Mouse (Mus musculus): Measurements from ENCODE around the gene Bpifa2. TPM values are rescaled to one million over a fixed set of nuclear protein-coding genes. Genes with fewer than 3 reads are reported as not detected.
A peak's percentile ranks its signal among the peaks of the same experiment; 100 is the strongest.
"Not testable (repeated sequence)": the region's sequence is repeated elsewhere in the genome, so short reads cannot be mapped to it uniquely, and the experiment has no call there.

Gene Bpifa2
- under 1 TPM; 0.49 to 0.55 TPM for total RNA-seq (2021)
- polyA plus RNA-seq (2012; rRNA removed): not detected in 2 replicates
- long read RNA-seq: 0 reads

DNA sequence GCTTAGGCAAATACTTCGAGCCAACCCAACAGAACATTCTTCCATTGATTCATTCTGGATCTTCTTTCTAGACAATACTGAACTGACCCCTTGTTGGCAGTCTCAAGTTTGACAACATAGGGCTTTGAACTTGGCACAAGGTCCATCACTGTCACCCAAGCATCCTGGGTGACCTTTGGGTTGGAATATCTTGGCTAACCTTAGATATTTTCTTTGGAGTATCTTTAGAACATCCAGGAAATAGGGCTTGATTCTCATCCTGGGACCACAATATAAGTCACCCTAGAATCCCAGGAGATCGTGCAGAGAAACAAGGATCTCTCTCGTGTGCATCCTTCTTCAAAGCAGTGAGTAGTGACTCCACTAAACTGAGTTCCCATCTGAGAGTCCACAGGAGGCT lies at the start of gene Bpifa2:
Gene Bpifa2, plus strand, starts transcription at position 301 of the 400 bp plus-strand sequence.
- DNase-seq: no peak

DNA sequence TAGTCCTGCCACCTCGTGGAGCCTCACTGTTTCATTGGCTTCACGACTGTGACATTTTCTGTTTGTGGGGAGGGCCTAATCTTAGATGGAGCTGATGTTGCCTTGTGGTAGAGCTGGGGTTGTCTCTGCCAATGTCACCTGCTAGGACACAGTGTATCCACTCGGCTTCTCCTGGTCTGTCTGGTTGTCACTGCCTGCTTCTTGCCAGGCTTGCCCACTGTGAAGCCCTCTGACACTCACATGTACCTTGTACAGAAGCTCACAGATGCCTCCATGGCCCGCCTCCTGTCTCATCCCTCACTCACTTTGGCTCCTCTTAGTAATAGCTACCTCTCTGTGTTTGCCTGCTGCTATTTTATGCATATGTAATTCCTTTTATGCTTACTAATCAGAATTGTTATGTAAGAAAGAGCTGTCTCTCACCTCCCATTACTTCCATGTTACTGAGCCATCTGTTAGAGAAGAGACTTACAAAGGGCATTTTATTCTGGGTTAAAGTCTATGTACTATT lies 45.2 kb upstream of the Bpifa2 start:
- DNase-seq: no peak

DNA sequence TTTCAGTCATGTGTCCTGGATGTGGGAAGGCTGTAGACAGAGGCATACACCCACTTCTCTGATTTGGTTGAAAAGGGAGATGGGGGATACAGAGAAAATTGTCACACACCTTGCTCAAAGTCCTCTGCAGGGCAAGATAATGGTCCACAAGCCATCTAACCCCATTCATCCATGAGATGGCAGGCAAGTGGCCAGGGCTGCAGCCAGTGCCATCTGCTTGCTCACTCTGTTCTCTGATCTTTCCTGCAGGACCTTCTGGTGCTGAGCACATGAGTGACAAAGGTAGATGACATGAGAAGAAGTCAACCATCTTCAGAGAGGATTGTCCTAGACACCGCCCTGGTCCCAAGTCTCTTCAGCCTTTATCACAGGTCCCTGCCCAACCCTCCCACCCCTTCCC lies 44.7 kb upstream of the Bpifa2 start:
- no peak for DNase-seq

DNA sequence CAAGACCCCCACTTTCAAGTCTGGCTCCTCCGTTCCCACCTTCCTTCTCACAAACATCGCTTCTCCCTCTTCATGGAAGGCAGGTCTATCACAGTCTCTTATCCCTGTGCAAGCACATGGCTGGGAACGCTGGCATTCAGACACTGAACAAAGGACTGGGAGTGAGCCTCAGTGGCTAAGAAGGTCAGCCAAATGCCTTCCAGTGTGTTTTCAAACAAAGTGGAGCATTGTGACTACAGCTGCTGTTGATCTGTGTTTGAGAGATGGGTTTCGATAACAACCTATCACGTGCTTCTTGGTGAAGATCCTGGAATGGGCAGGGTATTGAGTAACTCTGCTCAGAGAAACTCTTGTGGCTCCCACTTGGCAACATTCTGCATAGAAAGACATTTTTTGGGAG lies 37.8 kb upstream of the Bpifa2 start:
- no peak for DNase-seq

DNA sequence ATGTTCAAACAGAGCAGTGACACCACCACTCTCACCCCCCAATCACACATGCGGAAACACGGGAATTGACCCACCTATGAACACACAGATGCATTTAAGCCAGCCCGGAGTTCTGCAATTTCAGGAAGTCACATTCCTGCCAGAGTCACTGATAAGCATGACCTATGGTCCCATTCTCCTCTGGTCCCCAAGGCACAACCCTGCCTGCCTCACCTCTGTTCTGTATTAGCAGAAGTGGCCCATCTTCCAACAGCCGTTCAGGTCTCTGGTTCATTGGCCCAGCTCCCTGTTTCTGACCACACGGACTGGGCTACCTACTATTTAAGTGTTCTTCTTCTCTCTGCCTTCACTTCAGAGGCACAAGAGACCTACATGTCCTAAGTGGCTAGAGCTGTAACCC lies 33.5 kb upstream of the Bpifa2 start, which contains the start of gene Bpifa6:
Gene Bpifa6, plus strand, starts transcription at position 364 of the 400 bp plus-strand sequence.
- DNase-seq: no peak

DNA sequence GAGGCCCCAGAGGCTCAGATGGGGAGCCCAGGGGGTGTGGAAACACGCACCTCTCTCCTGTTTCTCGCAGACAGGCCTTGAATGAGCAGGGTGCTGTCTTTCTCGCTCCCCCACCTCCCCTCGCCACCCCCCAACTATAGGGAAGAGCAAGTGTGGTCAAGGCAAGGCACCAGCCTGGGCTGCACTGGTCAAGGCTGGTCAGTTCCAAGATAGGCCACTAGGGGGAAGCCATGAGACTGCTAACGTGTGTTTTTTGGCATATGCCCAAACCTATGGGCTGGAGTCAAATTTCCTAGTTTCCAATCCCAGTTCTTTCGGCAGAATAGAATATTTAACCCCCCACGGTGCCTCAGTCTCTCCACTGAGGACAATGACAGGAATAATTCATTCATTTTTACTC lies 12.3 kb upstream of the Bpifa2 start:
- DNase-seq: peak; percentile 79

DNA sequence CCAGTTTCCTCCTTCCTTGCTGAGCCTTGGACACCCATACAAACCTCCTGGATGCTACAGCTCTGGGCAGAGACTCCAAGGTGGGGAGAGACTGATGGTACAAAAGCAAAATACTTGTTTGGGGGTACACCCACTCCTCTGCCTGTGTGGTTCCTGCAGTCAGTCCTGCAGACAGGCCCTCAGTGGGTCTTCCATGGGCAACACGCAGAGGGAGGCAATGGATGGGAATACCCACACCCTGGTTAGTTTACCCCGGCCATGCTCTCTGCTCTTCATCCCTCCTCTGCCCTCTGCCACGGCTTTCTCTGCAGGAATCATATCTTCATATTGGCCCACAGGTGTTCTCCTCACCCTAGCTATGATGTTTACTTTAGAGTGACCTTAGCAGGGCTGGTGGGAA lies 7.6 kb upstream of the Bpifa2 start:
- no peak for DNase-seq

DNA sequence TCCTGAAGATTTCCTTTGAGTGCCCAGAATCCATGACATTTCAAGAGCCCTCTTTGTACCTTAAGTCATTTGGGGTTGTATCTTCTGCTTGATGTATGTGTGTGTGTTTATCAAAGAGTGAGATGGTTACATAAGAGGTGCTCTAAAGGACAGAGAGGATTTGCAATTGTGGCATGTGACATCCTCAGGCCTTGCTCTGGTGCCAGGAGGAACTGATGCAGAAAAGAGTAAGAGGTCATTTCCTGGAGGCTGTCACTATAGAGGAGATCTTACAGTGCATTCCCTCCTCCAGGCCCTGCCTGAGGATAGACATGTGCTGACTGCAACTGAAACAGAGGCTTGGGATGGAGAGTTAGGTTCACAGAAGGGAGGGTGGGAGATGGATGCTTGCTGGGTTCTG lies 7.0 kb upstream of the Bpifa2 start:
- no peak for DNase-seq

DNA sequence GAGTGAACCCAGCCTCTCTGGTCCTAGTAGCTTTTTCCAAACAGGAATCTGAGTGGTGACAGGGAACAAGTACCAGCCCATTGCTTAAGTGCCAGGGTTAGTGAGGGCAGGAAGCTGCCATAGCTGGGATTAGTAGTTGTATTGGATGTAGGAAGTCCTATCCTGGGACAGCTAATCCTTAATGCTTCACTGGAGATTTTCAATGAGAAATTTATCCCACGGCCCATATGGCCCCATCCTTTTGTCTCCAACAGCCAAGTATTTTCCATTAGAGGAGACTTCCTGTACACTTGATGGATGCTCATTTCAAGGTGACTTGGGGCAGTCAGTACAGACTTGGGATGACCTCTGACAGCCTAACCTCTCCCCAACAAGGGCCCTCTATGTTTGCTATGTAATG lies 3.6 kb upstream of the Bpifa2 start:
- DNase-seq: no peak

DNA sequence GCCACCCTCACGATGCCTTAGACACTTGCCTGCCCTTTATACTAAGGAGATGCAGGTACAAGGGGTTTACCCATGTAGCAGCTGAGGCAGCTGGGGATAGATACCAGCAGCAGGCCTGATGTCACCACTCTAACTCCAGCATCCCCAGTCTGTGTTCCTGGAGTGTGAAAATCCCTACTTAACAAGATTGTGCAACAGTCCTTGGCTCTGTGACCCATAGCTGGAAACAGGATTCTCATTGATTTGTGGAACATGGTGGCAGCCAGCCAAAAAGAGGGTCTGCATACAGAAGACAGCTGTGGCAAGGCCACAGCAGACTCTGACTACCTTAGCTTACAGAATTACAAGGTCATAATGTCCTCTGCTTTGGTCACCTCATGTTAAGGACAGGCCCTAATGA lies 3.0 kb upstream of the Bpifa2 start:
- peak; percentile 15 for DNase-seq

DNA sequence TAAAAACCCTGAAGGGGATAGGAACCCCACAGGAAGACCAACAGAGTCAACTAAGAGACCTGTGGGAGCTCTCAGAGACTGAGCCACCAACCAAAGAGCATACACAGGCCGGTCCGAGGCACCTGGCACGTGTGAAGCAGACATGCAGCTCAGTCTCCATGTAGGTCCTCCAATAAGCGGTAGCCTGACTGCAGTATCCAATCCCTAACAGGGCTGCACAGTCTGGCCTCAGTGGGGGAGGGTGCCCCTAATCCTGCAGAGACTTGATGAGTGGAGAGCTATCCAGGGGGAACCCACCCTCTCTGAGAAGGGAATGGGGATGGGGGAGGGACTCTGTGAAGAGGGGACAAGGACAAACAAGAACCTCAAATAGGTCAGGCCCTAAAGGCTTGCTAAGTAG lies 2.3 kb upstream of the Bpifa2 start:
- no peak for DNase-seq

DNA sequence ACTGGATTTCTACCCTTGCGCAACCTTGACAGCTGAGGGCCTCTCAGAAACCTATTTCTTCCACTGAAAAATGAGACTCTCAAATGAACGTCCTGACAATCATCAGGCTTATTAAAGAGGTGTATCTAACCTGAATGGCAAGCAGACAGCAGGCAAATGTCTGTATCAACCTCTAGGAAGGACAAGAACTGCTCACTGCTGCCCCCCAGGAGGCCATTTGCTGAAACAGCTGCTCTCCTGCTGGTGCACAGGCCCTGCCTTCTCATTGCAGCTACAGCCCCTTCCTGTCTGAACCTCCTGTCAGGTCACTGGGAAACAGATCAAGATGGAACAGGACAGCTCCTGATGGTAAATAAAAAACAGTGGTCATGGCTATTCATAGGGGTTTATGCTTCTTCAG lies 1.7 kb upstream of the Bpifa2 start:
- DNase-seq: no peak

DNA sequence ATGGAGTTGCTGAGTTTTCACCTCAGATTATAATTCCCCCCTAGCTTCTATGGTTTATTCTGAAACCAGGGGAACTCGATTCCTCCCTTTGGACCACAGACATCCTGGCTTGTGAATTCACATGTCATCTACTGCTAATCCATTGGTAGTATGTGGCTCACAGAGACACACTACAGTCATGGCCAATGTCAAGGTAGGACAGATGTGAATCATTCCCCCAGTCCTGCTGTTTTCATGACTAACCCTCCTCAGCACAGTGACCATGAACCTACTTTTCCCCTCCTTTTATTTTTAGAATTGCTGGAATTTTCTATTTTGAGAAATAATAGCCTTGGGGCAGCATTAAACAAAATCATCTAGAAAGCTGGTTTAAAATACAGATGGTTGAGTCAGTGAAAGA lies 684 bp upstream of the Bpifa2 start:
- peak; percentile 62 for DNase-seq

DNA sequence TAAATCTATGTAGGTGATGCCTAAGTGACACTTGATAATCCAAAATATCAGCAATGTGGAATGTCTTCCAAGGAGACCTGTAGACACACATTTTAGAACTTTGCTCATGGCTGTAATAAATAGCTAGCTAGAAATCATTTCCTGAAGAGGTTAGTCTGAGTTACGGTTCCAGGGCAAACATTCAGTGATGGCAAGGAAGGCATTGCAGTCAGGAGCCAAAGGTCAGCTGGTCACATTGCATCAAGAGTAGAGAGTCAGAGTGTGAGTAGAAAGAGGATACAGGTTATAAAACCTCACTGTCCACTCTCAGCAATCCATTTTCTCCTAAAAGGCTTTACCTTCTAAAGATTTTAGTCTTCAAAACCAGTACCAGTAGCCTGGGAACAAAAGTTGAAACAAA lies 9.9 kb downstream of the Bpifa2 start:
- DNase-seq: no peak

DNA sequence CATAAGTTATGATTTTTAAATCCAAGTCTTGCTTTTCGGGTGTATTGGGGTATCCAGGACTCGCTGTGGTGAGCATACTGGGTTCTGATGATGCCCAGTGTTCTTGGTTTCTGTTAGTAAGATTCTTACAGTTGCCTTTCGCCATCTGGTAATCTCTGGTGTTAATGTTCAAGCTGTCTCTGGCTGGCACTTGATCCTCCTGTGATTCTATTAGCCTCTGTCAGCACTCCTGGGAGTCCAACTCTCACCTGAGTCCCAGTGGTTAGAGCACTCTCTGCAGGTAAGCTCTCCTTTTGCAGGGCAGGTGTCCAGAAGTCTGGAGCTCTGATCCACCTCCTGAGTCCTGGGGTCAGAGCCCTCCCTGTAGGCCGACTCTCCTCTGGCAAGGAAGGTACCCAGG lies 16.6 kb downstream of the Bpifa2 start:
- DNase-seq: not testable (repeated sequence)

DNA sequence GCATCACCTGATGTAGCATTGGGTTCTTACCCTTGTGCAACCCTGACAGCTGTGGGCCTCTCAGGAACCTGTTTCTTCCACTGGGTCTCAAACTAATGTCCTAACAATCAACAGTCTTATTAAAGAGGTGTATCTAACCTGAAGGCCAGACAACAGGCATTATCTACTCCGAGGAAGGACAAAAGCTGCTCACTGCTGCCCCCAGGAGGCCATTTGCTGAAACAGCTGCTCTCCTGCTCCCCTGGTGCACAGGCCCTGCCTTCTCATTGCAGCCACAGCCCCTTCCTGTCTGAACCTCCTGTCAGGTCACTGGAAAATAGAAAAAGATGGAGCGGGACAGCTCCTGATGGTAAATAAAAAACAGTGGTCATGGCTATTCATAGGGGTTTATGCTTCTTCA lies 30.9 kb downstream of the Bpifa2 start:
- peak; percentile 57 for DNase-seq

DNA sequence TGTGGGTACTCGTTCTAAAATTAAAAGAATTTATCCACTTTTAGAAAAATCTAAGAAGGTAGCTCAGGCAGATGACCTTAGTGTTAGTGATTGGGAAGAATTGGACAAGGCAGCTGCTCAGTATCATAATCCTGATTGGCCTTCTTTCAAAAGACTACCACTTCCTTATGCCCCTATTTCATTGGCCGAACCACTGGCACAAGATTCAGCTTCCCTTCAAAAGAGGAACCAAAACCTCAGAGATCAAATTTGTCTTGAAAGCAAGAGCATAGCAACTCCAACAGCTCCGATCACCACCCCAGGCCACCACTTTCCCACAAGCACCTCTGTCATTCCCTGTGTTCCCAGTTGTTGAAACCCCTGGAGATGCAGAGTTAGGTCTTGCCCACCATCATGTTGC lies 36.7 kb downstream of the Bpifa2 start:
- DNase-seq: no peak

DNA sequence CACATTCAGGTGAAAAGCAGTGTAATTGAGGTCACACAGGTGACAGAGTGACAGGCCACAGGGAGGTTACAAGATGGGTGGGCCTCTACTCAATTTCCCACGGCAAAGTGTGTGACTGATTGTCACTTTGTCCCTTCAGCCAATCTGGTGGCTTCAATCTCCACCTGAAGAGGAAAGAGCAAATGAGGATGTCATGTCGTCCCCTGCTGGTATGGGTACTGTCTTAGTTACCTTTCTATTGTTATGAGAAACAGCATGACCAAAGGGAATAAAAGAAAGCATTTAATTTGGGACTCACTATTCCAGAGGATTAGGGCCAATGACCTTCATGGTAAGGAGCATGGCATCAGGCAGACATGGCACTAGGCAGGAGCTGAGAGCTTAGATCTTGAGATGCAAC lies 50.6 kb downstream of the Bpifa2 start:
- DNase-seq: no peak

Other genes with a start within 250 kb of the Bpifa2 start
- gene Efcab8, start 228.3 kb upstream of the Bpifa2 start, total RNA-seq (2021): under 1 TPM in 1 of 2 experiments, not detected in 1; 0.20 TPM
- 0.46 and 1.6 TPM in 2 replicates for gene Efcab8, start 228.3 kb upstream of the Bpifa2 start, polyA plus RNA-seq (2012; rRNA removed)
- gene Sun5, start 137.2 kb upstream of the Bpifa2 start, total RNA-seq (2021): not detected
- not detected in 2 replicates for gene Sun5, start 137.2 kb upstream of the Bpifa2 start, polyA plus RNA-seq (2012; rRNA removed)
- gene Bpifb2, start 133.2 kb upstream of the Bpifa2 start, total RNA-seq (2021): under 1 TPM in 1 of 2 experiments, not detected in 1; 0.17 TPM
- gene Bpifb2, start 133.2 kb upstream of the Bpifa2 start, polyA plus RNA-seq (2012; rRNA removed): not detected in 2 replicates
- 1 to 10 TPM in 1 of 2 experiments, under 1 TPM in 1; 0.55 to 6.3 TPM for gene Bpifb6, start 107.9 kb upstream of the Bpifa2 start, total RNA-seq (2021)
- gene Bpifb6, start 107.9 kb upstream of the Bpifa2 start, polyA plus RNA-seq (2012; rRNA removed): 0.06 TPM in 1 of 2 replicates, not detected in the other
- gene Bpifb3, start 90.0 kb upstream of the Bpifa2 start, total RNA-seq (2021): not detected
- gene Bpifb3, start 90.0 kb upstream of the Bpifa2 start, polyA plus RNA-seq (2012; rRNA removed): not detected in 2 replicates
- gene Bpifb4, start 70.1 kb upstream of the Bpifa2 start, total RNA-seq (2021): not detected
- gene Bpifb4, start 70.1 kb upstream of the Bpifa2 start, polyA plus RNA-seq (2012; rRNA removed): 0.07 TPM in 1 of 2 replicates, not detected in the other
- gene Bpifa6, start 33.3 kb upstream of the Bpifa2 start, total RNA-seq (2021): not detected
- not detected in 2 replicates for gene Bpifa6, start 33.3 kb upstream of the Bpifa2 start, polyA plus RNA-seq (2012; rRNA removed)
- gene Bpifa3, start 122.1 kb downstream of the Bpifa2 start, total RNA-seq (2021): not detected
- not detected in 2 replicates for gene Bpifa3, start 122.1 kb downstream of the Bpifa2 start, polyA plus RNA-seq (2012; rRNA removed)
- gene Bpifa1, start 134.6 kb downstream of the Bpifa2 start, total RNA-seq (2021): not detected
- gene Bpifa1, start 134.6 kb downstream of the Bpifa2 start, polyA plus RNA-seq (2012; rRNA removed): not detected in 2 replicates
- gene Bpifa5, start 154.3 kb downstream of the Bpifa2 start, total RNA-seq (2021): not detected
- gene Bpifa5, start 154.3 kb downstream of the Bpifa2 start, polyA plus RNA-seq (2012; rRNA removed): not detected in 2 replicates
- gene Bpifb1, start 182.6 kb downstream of the Bpifa2 start, total RNA-seq (2021): under 1 TPM; 0.17 to 0.23 TPM
- 0.06 and 0.27 TPM in 2 replicates for gene Bpifb1, start 182.6 kb downstream of the Bpifa2 start, polyA plus RNA-seq (2012; rRNA removed)
- gene Bpifb5, start 215.5 kb downstream of the Bpifa2 start, total RNA-seq (2021): under 1 TPM in 1 of 2 experiments, not detected in 1; 0.17 TPM
- gene Bpifb5, start 215.5 kb downstream of the Bpifa2 start, polyA plus RNA-seq (2012; rRNA removed): 0.40 and 0.54 TPM in 2 replicates
- not detected for gene Bpifb9a, start 249.6 kb downstream of the Bpifa2 start, total RNA-seq (2021)
- gene Bpifb9a, start 249.6 kb downstream of the Bpifa2 start, polyA plus RNA-seq (2012; rRNA removed): not detected in 2 replicates